Mouse (Mus musculus): ENCODE results near the gene Thpo. TPM values are rescaled to one million over a fixed set of nuclear protein-coding genes. Genes with fewer than 3 reads are reported as not detected.
A peak's percentile ranks its signal among the peaks of the same experiment; 100 is the strongest.

Thpo gene
- total and polyA plus RNA-seq, 3 experiments, result 0.18 to 0.84 TPM; not detected in 1

DNA sequence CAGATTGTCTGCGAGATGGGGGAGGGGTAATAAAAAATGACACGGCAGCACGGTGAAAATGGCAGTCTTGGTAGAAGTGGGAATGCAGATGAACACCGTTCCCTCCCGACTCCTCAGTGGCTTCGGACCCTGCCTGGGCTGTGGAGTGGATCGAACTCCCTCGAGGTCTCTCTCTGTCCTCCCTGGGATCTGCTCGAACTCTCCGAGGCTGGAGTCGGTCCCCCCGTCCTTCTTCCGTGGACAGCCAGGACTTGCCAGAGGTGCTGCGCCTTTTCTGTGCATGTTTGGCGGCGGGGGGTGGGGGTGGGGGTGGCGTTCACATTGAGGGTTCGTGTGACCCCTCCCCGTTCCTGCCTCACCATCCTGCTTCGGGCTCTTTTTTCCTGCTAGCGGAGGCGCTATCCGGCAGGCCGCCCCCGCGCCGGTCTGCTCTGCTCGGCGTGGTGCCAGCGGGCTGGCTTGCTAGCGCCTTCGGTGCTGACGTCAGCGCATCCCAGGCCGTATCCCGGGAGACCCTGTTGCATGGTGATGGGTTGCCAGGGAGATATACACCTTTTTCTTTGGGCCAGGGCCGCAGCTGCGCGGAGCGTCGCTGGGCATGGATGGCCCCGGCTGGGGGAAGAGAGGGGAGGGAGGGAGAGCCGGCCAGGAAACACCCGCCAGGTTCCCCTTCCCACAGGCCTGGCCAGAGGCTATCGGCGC lies 38.5 kb downstream of the Thpo start:
- H3K4me1 ChIP-seq (ENCODE audit: control insufficient read depth, insufficient read depth, low read length), result peaks cover 16% of the 10 kb centered on the region
- H3K4me3 ChIP-seq, result peak overlapping the region; percentile 48
- peaks cover 4% of the 10 kb centered on the region; the same call in 1 of the 2 replicates for H3K36me3 ChIP-seq (ENCODE audit: control insufficient read depth, insufficient read depth, low read length)
- H3K27me3 ChIP-seq (ENCODE audit: control insufficient read depth, insufficient read depth, low read length), result no peaks in the 10 kb centered on the region
- H3K27ac ChIP-seq, result peak overlapping the region; percentile 73
- DNase-seq, result peak; percentile 89 to 90
- 3% methylated on average over 46 of the region's 46 CpGs for WGBS
- intact Hi-C loops (cut with DNase I), result no loop called here
- TF ChIP-seq EP300 (IDR thresholded peaks at IDR 0.05; ENCODE audit: insufficient read depth, low read depth, low read length) (no peak), POLR2A (IDR thresholded peaks at IDR 0.05; ENCODE audit: insufficient read depth, low read depth, low read length) (no peak), CTCF (IDR thresholded peaks at IDR 0.05) (no peak)
- peak overlapping the region; percentile 61 for H3K9ac ChIP-seq (ENCODE audit: low read depth, low read length)
- H3K79me2 ChIP-seq (replicated peaks; ENCODE audit: control insufficient read depth, insufficient read depth, low read length), result no peaks in the 10 kb centered on the region

GRCm38 (mm10) chr16:20694781-20695180 lies 39.5 kb downstream of the Thpo start:
- Histone ChIP-seq H3K27me3 (ENCODE audit: control insufficient read depth, insufficient read depth, low read length) (no peaks in the 10 kb centered on the region), H3K36me3 (ENCODE audit: control insufficient read depth, insufficient read depth, low read length) (peaks cover 4% of the 10 kb centered on the region; the same call in 1 of the 2 replicates), H3K79me2 (replicated peaks; ENCODE audit: control insufficient read depth, insufficient read depth, low read length) (no peaks in the 10 kb centered on the region), H3K4me3 (peak overlapping the region; percentile 48; the same call in 1 of the 2 replicates), H3K27ac (peak overlapping the region; percentile 73), H3K9ac (ENCODE audit: low read depth, low read length) (peak overlapping the region; percentile 37; the same call in 1 of the 2 replicates), H3K4me1 (ENCODE audit: control insufficient read depth, insufficient read depth, low read length) (peaks cover 16% of the 10 kb centered on the region)
- peak; percentile 58 to 67 for DNase-seq
- 14% methylated on average over 8 of the region's 8 CpGs for WGBS
- TF ChIP-seq POLR2A (IDR thresholded peaks at IDR 0.05; ENCODE audit: insufficient read depth, low read depth, low read length) (peak; percentile 63), CTCF (IDR thresholded peaks at IDR 0.05) (no peak)
- intact Hi-C loops (cut with DNase I), result no loop called here

DNA sequence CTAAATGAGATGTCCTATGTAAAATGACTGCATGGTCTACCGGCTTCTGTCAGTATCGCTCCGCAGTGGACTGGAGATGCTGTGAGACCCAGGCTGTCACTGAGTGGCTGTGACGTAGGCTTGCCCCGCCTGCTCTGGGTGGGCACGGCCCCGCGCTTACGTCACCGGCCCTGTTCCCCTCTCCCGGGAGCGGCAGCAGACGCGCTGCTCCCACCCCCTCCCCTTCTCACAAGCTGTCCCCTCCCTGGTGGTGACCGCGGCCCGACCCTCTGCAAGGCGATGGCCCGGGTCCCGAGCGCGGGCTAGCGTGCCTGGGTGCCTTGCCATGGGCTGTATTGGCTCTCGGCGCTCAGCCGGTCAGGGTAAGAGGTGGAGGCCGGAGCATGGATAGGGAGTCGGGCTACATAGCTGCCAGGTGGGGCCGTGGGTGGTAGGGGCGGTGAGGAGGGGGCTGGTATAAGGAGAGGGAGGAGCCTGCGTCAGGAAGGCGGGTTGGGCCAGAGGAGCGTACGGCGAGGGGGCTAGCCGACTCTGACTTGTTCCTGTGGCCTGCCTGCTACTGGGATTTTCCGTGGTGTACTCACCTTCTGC lies 41.1 kb downstream of the Thpo start, which contains the start of gene Fam131a:
Gene Fam131a (plus strand): TSS at position 131 of the 591 bp plus-strand sequence.
- Histone ChIP-seq H3K36me3 (ENCODE audit: control insufficient read depth, insufficient read depth, low read length) (peaks cover 4% of the 10 kb centered on the region; the same call in 1 of the 2 replicates), H3K9ac (ENCODE audit: low read depth, low read length) (peak within 1 kb of the TSS; percentile 90), H3K27me3 (ENCODE audit: control insufficient read depth, insufficient read depth, low read length) (no peaks in the 10 kb centered on the region), H3K4me3 (peak within 1 kb of the TSS; percentile 81), H3K27ac (peak within 1 kb of the TSS; percentile 90), H3K4me1 (ENCODE audit: control insufficient read depth, insufficient read depth, low read length) (peaks cover 16% of the 10 kb centered on the region), H3K79me2 (replicated peaks; ENCODE audit: control insufficient read depth, insufficient read depth, low read length) (no peaks in the 10 kb centered on the region)
- intact Hi-C loops (cut with DNase I), result loop anchor here (1.0 kb wide), 1 partner anchor 18 kb away; no protein-coding TSS in a partner anchor
- WGBS, result under 1% methylated on average over 37 of the region's 37 CpGs
- TF ChIP-seq EP300 (IDR thresholded peaks at IDR 0.05; ENCODE audit: insufficient read depth, low read depth, low read length), result peak; percentile 57
- TF ChIP-seq POLR2A (IDR thresholded peaks at IDR 0.05; ENCODE audit: insufficient read depth, low read depth, low read length), result peak; percentile 70
- 0 out of 2 replicates have a peak, but pooled peaks have one; percentile 1 for TF ChIP-seq CTCF (IDR thresholded peaks at IDR 0.05)
- DNase-seq, result peak; percentile 92 to 94

DNA sequence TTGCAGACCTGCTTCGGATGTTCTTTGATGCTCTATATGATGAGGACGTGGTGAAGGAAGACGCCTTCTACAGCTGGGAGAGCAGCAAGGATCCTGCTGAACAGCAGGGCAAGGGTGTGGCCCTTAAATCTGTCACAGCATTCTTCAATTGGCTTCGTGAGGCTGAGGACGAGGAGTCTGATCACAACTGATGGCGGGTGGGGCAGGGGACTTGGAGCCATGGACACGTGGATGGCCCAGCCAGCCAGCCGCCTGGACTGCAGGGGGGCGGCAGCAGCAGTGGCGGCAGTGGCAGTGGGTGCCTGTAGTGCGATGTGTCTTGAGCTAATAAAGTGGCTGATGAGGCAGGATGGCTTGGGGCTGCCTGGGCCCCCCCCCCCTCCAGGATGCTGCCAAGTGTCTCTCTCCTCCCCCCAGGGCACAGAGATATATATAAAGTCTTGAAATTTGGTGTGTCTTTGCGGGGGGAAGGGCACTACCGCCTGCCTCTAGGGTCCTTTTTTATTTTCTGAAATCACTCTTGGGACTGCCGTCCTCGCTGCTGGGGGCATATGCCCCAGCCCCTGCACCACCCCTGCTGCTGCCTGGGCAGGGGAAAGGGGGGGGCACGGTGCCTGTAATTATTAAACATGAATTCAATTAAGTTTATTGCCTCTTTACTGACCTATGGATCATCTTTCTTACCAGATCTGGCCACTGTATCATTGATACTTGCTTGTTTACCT lies 41.9 kb downstream of the Thpo start:
- Histone ChIP-seq H3K27me3 (ENCODE audit: control insufficient read depth, insufficient read depth, low read length) (no peaks in the 10 kb centered on the region), H3K36me3 (ENCODE audit: control insufficient read depth, insufficient read depth, low read length) (peaks cover 4% of the 10 kb centered on the region; the same call in 1 of the 2 replicates), H3K4me3 (no peak overlapping the region), H3K27ac (no peak overlapping the region), H3K9ac (ENCODE audit: low read depth, low read length) (no peak overlapping the region; the same call in 1 of the 2 replicates), H3K79me2 (replicated peaks; ENCODE audit: control insufficient read depth, insufficient read depth, low read length) (no peaks in the 10 kb centered on the region), H3K4me1 (ENCODE audit: control insufficient read depth, insufficient read depth, low read length) (peaks cover 16% of the 10 kb centered on the region)
- intact Hi-C loops (cut with DNase I), result no loop called here
- no peak for DNase-seq
- no peak for TF ChIP-seq CTCF (IDR thresholded peaks at IDR 0.05)
- no peak for TF ChIP-seq EP300 (IDR thresholded peaks at IDR 0.05; ENCODE audit: insufficient read depth, low read depth, low read length)
- no peak for TF ChIP-seq POLR2A (IDR thresholded peaks at IDR 0.05; ENCODE audit: insufficient read depth, low read depth, low read length)
- WGBS, result 68% methylated on average over 16 of the region's 16 CpGs

- peaks cover 16% of the 10 kb centered on the region for H3K4me1 ChIP-seq (ENCODE audit: control insufficient read depth, insufficient read depth, low read length)
- no peak overlapping the region for H3K9ac ChIP-seq (ENCODE audit: low read depth, low read length)
- H3K27ac ChIP-seq, result no peak overlapping the region
- H3K36me3 ChIP-seq (ENCODE audit: control insufficient read depth, insufficient read depth, low read length), result peaks cover 4% of the 10 kb centered on the region; the same call in 1 of the 2 replicates
- intact Hi-C loops (cut with DNase I), result no loop called here
- no peaks in the 10 kb centered on the region for H3K27me3 ChIP-seq (ENCODE audit: control insufficient read depth, insufficient read depth, low read length)
- no peak for DNase-seq
- TF ChIP-seq POLR2A (IDR thresholded peaks at IDR 0.05; ENCODE audit: insufficient read depth, low read depth, low read length), result no peak
- TF ChIP-seq CTCF (IDR thresholded peaks at IDR 0.05), result no peak
- no peak for TF ChIP-seq EP300 (IDR thresholded peaks at IDR 0.05; ENCODE audit: insufficient read depth, low read depth, low read length)
- H3K4me3 ChIP-seq, result no peak overlapping the region
- WGBS, result 50% methylated on average over 1 of the region's 1 CpGs
- H3K79me2 ChIP-seq (replicated peaks; ENCODE audit: control insufficient read depth, insufficient read depth, low read length), result no peaks in the 10 kb centered on the region
These were observed 42.7 kb downstream of the Thpo start for GRCm38 (mm10) chr16:20691617-20692016.
